Mouse (Mus musculus): ENCODE data around the gene Slc13a3.

The Slc13a3 gene

DNA sequence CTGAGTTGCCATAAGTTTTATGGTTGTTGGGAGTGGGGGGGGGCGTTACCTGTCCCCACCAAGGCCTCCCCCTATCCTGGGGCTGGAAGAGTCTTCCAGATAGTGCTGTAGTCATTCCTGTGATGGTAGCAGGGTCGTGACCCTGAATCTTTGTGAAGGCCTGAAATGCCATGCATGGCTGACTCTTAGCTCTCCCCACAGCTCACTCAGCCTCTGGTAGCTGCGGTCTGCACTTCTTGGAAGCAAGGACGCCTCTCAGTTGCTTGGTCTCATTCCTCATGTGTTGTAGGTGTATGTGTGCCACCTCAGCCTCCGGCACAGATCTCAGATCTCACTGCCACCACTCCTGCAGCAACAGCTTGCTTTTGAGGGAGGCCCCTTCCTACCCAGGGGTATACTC is 2.8 kb upstream of the Slc13a3 start:
- no peak for DNase-seq (ENCODE audit: low spot score)

DNA sequence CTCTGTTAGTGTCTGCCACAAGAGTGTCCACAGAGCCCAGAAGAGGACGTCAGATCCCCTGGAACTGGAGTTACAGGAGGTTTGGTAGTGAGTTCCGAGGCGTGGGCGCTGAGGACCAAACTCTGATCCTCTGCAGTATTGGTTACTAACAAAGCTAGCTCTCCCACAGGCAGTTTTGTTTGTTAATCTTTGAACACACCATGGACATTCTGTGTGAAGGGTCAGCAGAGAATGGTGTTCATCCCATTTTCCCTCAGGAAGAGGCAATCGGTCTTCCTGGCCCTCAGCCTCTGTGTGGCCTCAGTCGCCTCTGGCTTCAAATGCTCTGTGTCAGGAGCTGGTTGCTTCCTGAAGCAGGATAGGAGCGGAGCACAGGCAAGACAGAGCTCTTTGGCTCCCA is 2.4 kb upstream of the Slc13a3 start:
- DNase-seq (ENCODE audit: low spot score): no peak

DNA sequence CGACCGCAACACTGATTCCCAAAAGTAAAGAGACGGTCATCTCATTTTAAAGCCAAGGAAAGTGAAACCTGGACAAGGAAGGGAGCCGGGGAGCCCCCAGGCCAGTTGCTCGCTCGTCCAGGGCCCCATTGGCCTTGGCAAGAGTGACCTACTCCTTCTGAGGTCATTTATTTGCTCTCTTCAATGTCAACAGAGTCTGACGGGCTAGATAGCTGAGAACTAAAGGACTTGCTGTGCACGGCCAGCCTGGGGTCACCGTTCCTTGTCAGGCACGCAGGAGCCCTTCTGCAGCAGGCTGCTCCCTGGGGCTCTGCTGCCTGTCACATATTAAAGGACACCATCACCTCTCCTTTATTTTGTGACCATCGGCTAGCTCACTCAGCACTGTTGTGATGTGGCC is 1.1 kb downstream of the Slc13a3 start:
- no peak for DNase-seq (ENCODE audit: low spot score)

DNA sequence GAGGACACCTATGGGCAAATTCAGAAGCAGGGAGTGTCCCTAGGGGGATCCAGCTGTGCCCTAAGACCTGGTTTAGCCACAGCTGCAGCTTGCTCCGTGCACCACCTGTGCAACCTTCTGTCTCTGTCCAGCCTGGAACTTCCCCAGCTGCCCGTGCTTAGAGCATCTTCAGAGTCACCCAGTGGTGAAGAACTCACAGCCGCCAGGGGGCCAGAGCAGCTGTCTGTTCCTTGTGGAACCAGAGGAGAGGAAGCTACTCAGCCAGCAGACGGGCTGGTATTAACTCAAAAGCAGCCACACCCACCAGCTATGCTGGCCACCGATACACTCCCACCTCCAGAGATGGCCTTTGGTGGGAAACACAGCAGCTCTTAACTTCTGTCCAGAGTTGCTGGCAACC is 2.9 kb downstream of the Slc13a3 start:
- no peak for DNase-seq (ENCODE audit: low spot score)

DNA sequence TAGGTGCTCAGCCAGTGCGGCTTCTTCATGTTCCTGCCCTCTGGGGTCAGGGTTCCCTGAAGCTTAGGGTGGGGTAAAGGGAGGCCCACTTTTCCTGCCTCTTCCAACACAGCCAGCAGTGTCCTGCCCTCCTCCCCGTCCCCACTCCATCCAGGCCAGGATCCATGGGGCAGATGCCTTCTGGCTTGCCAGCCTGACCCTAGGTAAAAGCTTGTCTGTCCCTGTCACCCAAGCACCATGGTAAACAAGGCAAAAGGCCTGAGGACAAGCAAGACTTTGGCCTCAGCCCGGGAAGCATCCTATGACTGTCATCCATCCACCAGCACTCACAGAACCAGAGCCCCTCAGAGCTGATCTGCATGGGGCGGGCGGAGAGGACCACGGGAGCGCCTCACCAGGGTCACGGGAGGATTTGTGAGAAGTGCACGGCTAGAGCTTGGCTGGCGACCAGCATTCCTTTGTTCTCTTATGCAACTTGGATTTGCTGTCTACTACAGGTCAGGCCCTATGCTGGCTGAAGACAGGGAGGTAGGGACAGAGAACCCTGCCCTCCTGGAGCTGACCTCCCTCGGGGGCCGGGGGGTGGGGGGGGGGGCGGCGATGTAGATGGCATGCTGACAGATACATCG is 5.1 kb downstream of the Slc13a3 start:
- no peak for DNase-seq (ENCODE audit: low spot score)

DNA sequence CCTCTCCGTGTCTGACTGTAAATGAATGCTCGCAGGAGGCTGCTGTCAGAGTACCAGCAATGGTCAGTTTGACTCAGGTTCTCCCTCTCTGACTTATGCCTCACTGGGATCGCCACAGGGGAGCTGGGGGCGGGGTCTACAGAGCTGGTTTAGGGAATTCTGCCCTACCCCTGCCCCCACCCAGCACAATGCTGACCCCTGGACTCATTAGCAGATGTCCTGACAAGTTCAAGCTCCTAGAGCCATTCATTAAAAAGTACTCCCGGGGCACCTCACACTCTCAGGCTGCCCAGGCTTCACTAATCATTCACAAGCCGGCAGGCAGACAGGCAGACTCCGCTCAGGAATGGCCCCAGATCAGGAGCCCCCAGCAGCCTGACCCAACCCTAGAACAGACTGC is 13.4 kb downstream of the Slc13a3 start:
- DNase-seq (ENCODE audit: low spot score): no peak

DNA sequence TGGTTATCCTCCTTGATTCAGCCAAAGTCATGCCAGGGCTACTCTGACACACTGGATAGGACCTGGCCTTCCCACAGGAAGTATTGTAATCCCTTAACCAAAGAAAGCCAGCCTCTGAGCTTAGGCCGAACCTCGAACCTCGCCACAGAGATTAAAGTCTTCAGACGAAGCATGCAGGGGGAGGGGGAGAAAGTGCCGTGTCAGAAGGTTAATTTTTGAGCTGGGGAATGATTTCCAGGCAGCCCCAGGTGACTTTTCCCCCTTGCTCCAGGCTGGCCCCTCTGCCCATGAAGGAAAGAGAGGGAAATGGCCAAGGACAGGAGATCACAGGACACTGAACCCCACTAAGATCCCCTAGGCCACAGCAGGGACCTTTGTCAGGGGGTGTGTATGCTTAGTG is 14.8 kb downstream of the Slc13a3 start:
- DNase-seq (ENCODE audit: low spot score): no peak

DNA sequence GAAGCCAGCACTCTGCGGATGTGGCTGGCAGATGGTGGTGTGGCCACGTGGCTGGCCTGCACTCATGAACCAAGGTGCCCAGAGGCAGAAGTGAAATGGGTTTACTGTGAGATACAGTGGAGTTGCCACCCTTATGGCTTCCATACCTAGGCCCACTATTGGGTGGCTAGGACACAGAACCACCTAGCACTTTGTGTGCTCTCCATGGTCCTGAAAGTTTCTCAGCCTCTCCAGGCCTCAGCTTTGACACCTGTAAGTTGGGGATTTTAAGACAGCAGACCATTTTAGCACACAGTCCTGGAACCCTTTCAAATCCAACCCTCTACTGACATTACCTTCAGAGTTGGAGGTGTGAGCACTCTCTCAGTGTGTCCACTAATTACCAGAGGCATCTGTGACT is 16.3 kb downstream of the Slc13a3 start:
- DNase-seq (ENCODE audit: low spot score): no peak

DNA sequence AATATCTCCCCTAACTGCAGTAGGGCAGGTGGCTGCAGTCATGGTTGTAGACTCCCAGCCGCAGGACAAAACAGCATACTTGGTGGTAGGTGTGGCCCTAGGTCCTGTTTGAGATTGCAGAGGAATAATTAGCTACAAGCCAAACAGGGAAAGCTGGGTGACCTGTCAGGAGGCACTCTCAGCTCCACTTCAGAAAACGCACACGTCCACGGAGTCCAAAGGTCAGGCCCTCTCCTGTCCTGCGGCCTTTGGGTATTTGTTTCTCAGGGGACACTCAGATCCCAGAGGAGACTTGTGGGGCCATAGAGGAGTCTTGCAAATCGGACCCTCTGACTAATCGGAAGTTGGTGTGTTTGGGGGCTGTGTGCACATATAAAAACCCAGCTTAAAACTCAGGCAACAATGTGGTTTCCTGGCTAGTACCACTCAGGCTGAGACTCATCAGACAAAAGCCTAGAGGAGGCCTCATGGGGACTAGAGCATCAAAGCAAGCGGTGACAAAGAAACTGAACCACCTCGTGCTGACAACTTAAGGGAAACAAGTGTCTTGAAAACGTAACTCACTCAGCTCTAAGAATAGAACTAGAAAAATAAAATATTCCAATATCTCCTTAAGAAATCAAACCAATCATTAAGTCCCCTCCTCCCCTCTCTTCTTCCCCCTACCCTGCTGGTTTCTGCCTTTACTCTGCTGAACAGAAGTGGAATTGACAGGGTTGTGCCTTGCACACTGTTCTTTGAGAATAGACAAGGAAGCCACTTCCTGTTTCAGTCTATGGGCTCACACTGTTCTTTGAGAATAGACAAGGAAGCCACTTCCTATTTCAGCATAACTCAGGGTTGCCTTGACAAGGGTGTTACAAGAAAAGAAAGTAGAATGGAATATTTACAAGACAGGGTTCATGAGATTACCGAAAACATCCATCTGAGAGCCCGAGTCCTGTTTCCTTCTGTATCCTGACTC is 20.0 kb downstream of the Slc13a3 start:
- no peak for DNase-seq (ENCODE audit: low spot score)

DNA sequence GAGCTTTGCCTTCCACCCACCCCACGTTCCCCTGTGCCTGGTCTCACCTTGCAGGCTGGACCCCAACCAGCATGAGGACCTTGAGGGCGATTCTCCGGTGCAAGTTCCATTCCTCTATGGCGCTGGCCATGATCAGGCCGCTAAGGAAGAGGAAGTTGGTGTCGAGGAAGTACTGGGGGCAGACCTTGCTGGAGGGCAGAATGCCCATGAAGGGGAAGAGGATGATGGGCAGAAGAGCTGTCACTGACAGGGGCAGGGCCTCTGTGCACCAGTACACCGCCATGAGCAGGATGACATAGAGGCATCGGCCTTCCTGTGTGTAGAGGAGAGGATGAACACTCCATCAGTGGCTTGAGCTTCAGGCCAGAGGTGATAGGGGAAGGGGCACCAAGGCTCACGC is 24.6 kb downstream of the Slc13a3 start:
- no peak for DNase-seq (ENCODE audit: low spot score)

DNA sequence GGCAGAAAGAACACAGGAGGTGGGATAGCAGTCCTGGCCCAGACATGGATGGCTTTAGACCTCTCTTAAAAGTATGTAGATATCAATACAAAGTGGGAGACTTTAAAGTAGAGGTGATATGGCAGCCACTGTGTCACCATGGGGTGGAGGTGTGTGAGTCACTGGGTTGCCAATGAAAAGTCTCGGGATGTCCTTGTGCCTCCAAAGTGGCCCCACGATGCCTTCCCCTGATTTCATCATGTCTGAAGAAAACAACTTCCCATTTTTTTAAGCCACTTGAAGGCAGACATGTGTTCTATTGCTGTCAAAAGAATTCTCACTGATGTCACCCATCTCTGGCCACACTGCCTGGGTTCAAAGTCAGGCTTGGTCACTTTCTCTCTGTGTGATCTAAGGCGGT is 28.2 kb downstream of the Slc13a3 start:
- DNase-seq (ENCODE audit: low spot score): no peak

DNA sequence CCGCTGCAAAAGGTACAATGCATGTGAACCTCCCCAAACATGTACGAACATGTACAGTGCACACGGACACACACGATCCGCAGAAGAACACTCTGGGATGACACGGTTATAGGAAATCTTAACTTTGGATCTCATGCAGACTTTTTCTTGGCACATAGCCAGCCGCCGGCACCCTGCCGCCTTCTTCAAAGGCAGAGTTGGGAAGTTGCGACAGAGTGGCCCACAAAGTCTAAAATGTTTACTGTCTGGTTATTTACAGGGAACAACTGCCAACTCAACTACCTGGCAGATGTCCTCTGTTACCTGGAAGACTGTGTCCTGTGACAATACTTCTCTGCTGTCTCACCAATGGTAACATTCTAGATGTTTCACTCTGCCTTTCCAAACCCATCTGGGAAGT is 30.0 kb downstream of the Slc13a3 start:
- DNase-seq (ENCODE audit: low spot score): no peak

DNA sequence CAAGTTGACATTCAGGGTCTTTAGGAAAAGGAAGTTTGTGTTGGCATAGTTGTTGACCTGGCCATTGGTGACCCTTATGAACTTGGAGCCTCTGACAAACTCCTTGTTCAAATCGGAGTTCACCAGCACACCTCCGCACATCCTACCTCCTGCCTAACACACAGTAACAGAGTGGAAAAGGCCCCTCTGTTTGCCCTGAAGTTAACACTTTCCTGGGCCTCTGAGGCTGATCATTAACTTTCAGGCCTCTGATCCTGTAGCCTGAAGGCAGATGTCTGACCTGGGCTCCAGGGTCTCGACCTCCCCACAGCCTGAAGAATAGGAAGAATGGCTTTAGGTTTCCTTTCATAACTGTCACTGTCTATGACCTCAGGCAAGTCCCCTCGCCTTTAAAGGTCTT is 31.4 kb downstream of the Slc13a3 start:
- no peak for DNase-seq (ENCODE audit: low spot score)

DNA sequence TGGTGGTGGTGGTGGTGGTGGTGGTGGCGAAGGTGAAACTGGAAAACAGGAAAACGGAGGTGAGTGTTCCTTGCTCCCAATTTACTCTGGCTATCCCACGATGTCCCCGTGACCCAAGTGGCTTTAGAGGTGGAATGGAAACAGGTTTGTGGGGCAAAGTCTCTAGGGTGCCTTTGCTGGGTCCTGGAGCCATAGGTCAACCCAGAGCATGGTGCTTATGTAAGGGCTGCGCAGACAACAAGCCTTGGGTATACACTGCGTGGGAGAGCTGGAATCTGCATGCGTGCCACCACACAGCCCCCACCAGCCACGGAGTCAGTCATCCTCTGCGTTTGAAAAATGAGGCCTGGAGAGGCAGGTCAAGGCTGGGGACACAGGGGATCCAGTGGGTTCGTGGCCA is 33.4 kb downstream of the Slc13a3 start:
- no peak for DNase-seq (ENCODE audit: low spot score)

DNA sequence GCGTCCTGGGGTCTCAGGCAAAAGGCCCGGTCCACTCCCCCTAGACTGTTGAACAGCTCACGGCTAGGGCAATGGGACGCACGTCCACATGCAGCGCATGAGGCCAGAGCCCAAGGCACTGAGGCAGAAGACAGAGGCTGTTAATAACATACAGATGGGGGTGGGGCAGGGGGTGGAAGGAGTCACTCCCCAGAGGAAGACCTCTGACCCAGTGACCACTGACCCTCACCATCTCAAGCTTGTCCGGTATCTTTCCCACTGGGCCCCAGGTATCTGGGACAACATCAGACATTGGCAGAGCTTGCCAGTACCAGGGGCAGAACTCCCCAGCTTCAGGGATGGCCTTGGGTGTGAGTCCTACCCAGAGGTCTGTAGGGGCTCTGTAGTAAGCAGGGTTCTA is 34.1 kb downstream of the Slc13a3 start:
- no peak for DNase-seq (ENCODE audit: low spot score)

DNA sequence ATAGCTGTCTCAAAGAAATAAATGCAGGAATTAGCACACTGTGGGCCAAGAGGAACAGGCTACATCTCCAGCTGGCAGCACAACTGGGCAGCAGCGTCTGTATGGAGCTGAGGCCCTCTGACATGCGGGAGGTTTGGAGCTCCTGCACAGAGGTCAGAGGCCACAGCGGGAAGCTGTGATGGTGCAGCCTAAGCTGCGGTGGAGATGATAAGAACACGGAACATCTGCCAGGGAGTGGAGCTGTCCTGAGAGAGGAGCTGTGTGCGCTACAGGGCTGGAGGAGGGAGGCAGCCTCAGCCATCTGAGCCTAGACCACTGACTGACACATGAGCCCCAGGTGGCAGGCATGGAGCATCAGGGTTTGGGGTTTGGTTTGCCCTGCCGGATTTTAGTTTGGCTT is 44.3 kb downstream of the Slc13a3 start:
- no peak for DNase-seq (ENCODE audit: low spot score)

DNA sequence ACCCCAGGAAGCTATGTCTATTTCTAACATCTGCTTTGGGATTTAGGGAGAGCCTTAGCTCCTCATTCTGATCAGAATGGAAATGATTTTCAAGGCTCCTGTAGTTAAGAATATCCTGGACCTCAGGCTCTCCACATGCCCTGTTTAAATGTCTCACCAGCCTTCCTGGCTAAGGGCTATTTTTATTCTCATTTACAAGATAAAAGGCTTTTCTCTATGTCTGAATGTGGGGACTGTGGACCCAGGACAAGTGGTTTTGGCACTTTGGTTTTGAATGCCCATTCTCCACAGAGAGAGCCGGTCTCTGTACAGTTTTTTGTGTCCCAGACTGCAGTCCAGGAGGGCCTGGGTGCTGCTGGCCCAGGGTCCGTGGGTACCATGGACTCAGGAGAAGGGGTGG is 52.8 kb downstream of the Slc13a3 start:
- DNase-seq (ENCODE audit: low spot score): no peak

DNA sequence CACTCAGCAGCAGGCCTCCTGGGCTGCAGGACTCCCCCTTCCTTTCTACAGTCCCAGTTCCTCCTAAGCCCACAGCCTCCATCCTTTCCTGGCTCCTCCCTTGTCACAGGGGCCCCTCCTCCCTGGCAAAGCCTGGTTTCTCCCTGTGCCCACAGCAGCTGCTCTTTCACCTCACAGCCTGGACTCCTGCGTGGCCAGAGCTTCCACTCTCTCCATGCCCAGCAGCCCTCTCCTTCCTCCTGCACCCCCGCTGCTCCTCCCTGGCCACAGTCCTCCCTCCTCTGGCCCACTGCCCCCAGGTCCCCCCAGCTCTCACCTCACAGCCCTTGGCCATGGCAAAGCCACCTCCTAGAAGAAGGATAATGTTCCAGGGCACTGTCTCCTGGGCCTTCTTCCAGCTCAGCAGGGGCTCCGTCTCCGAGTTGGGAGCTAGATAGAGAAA is 53.3 kb downstream of the Slc13a3 start:
- no peak for DNase-seq (ENCODE audit: low spot score)

DNA sequence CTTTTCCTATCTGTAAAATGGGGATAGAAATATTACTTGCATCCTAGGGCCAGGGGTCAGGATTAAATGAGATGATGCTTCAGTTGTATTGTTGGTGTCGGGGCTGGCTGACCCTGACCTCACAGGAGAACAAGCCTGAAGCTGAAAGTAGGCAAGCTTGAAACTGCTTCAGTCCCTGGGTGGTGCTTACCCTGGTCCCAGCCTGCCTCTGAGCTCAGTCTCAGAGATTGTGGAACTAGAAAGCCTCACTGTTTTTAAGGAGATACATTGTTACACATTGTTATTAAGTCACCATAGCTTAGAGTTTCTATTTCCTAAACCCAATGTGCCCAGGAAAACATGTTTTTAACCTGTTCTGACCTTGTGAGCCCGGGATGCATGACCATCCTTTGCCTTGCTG is 54.5 kb downstream of the Slc13a3 start:
- DNase-seq (ENCODE audit: low spot score): peak; percentile 57

DNA sequence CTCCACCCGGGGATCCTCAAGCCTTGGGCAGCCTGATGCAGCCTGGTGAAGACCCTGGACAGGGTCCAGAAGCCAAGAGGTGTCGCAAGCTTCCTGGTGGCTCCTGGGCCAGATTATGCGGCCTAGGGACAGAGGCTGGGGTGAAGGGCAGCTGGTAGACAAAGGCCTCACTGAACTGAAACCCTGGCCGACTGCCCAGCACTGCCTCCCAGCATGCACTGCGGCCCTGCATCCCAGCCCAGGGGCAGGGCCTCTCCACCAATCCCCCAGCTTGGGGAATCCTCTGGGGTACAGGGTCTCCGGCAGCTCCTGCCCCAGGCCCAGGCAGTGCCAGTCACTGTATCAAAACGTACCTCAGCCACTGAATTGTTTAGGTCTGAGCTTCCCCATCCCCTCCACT is 55.7 kb downstream of the Slc13a3 start:
- peak; percentile 74 for DNase-seq (ENCODE audit: low spot score)

DNA sequence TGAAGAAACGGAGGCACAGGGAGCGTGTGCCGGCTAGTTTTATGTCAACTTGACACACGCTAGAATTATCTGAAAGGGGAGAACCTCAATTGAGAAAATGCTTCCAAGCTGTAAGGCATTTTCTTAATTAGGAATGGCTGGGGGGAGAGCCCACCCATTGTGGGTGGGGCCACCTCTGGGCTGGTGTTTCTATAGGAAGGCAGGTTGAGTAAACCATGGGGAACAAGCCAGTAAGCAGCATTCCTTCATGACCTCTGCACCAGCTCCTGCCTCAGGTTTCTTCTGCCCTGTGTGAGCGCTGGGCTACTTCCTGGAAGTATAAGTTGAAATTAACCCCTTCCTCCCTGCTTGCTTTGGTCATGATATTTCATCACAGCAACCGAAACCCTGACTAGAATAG is 57.2 kb downstream of the Slc13a3 start:
- no peak for DNase-seq (ENCODE audit: low spot score)

DNA sequence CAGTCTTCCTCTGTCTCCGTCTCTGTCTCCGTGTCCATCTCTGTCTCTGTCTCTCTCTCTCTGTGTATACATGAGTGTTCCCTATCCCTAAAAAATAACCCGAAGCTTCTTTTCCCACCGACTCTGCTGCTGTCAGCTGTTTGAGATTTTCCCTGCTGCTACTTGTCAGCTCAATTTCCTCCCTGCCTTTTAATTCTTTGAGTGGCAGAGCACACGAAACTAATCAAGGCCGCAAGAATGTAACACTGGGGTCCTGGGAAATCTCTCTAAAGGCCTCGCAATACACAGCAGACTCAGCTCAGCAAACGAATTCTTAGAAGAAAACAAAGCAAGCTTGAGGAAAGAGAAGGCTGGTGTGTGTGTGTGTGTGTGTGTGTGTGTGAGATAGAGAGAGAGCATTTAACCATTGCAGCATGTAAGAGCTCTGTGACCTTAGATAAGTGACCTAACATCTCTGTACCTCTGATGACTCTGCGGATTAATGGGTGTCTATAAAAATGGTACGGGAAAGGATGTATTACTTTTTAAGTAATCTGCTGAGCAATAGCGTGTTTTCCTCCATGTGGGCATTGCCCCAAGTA is 57.8 kb downstream of the Slc13a3 start:
- DNase-seq (ENCODE audit: low spot score): no peak

DNA sequence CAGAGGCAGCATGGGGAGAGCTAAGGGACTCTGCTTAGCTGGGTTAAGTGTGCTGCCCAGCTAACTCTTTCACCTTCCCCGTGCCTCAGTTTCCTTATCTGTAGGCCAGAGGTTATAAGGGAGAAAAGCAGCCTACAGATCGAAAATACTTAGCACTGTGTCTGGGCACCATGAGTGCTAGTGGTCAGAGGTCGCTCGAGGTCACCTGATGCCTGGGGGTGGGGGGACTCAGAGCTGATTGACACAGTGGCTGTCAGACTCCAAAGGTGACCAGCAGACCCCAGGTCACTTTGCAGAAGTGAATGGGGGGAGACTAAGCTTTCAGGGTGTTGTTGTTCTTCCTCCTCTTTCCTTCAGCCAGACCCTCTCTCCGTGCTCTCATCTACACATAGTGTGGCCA is 58.7 kb downstream of the Slc13a3 start:
- no peak for DNase-seq (ENCODE audit: low spot score)

All from testis, postnatal 14 days (tissue).